Mouse (Mus musculus): ENCODE data around the gene Gnb1l. TPM values are rescaled to one million over a fixed set of nuclear protein-coding genes. Genes with fewer than 3 reads are reported as not detected.
"Not testable (repeated sequence)": the region's sequence is repeated elsewhere in the genome, so short reads cannot be mapped to it uniquely, and the experiment has no call there.

Gnb1l gene
- total and polyA plus RNA-seq, 2 experiments from 2014 or later = 2.2 to 8.5 TPM

GRCm38 (mm10) chr16:18523563-18524245 lies 25.2 kb downstream of the Gnb1l start:
- H3K4me2 ChIP-seq (ENCODE audit: low read depth, low read length) = no peak overlapping the region
- no peak overlapping the region for H3K9ac ChIP-seq (replicated peaks; ENCODE audit: low read depth, low read length)
- H3K4me1 ChIP-seq (ENCODE audit: control insufficient read depth, insufficient read depth) = no peaks in the 10 kb centered on the region
- no peak for DNase-seq (ENCODE audit: low spot score)
- WGBS = 29% methylated on average over 8 of the region's 8 CpGs
- peak overlapping the region; percentile 39 for H3K27ac ChIP-seq (ENCODE audit: low read depth)
- H3K4me3 ChIP-seq (ENCODE audit: low read depth, low read length) = no peak overlapping the region
- no peaks in the 10 kb centered on the region for H3K36me3 ChIP-seq (replicated peaks; ENCODE audit: control insufficient read depth, insufficient read depth, low read length)
- no peaks in the 10 kb centered on the region for H3K9me3 ChIP-seq (replicated peaks; ENCODE audit: control insufficient read depth, low read length)
- TF ChIP-seq EP300 (IDR thresholded peaks at IDR 0.05; ENCODE audit: low read depth) = no peak
- no peak for TF ChIP-seq CTCF (IDR thresholded peaks at IDR 0.05; ENCODE audit: low read depth)
- peak; percentile 64 for ATAC-seq (ENCODE audit: insufficient read depth, low read depth)
- H3K27me3 ChIP-seq (ENCODE audit: control insufficient read depth, insufficient read depth, low read length) = no peaks in the 10 kb centered on the region

GRCm38 (mm10) chr16:18528656-18529055 lies 30.1 kb downstream of the Gnb1l start:
- H3K4me2 ChIP-seq (ENCODE audit: low read depth, low read length) = no peak overlapping the region
- H3K27me3 ChIP-seq (ENCODE audit: control insufficient read depth, insufficient read depth, low read length) = no peaks in the 10 kb centered on the region
- ATAC-seq (ENCODE audit: insufficient read depth, low read depth) (no peak), DNase-seq (ENCODE audit: low spot score) (no peak)
- no peaks in the 10 kb centered on the region for H3K4me1 ChIP-seq (ENCODE audit: control insufficient read depth, insufficient read depth)
- TF ChIP-seq EP300 (IDR thresholded peaks at IDR 0.05; ENCODE audit: low read depth) = no peak
- TF ChIP-seq CTCF (IDR thresholded peaks at IDR 0.05; ENCODE audit: low read depth) = no peak
- H3K4me3 ChIP-seq (ENCODE audit: low read depth, low read length) = no peak overlapping the region
- WGBS = 76% methylated on average over 5 of the region's 5 CpGs
- no peaks in the 10 kb centered on the region for H3K36me3 ChIP-seq (replicated peaks; ENCODE audit: control insufficient read depth, insufficient read depth, low read length)
- H3K27ac ChIP-seq (ENCODE audit: low read depth) = no peak overlapping the region
- H3K9ac ChIP-seq (replicated peaks; ENCODE audit: low read depth, low read length) = no peak overlapping the region
- 0 out of 2 replicates have a peak, but pooled peaks cover 6% of the 10 kb centered on the region for H3K9me3 ChIP-seq (replicated peaks; ENCODE audit: control insufficient read depth, low read length)

GRCm38 (mm10) chr16:18533061-18533460 lies 34.5 kb downstream of the Gnb1l start:
- 95% methylated on average over 7 of the region's 7 CpGs for WGBS
- H3K9me3 ChIP-seq (replicated peaks; ENCODE audit: control insufficient read depth, low read length); H3K4me2 ChIP-seq (ENCODE audit: low read depth, low read length); DNase-seq (ENCODE audit: low spot score); H3K9ac ChIP-seq (replicated peaks; ENCODE audit: low read depth, low read length); H3K4me3 ChIP-seq (ENCODE audit: low read depth, low read length); H3K27ac ChIP-seq (ENCODE audit: low read depth); H3K36me3 ChIP-seq (replicated peaks; ENCODE audit: control insufficient read depth, insufficient read depth, low read length); H3K4me1 ChIP-seq (ENCODE audit: control insufficient read depth, insufficient read depth); H3K27me3 ChIP-seq (ENCODE audit: control insufficient read depth, insufficient read depth, low read length): not testable (repeated sequence)
- ATAC-seq (ENCODE audit: insufficient read depth, low read depth) = peak; percentile 100

- H3K27me3 ChIP-seq (ENCODE audit: control insufficient read depth, insufficient read depth, low read length) = no peaks in the 10 kb centered on the region
- TF ChIP-seq EP300 (IDR thresholded peaks at IDR 0.05; ENCODE audit: low read depth) (no peak), CTCF (IDR thresholded peaks at IDR 0.05; ENCODE audit: low read depth) (no peak)
- ATAC-seq (ENCODE audit: insufficient read depth, low read depth) = no peak
- H3K36me3 ChIP-seq (replicated peaks; ENCODE audit: control insufficient read depth, insufficient read depth, low read length) = no peaks in the 10 kb centered on the region
- DNase-seq (ENCODE audit: low spot score) = no peak
- H3K27ac ChIP-seq (ENCODE audit: low read depth) = no peak overlapping the region
- no peak overlapping the region for H3K4me3 ChIP-seq (ENCODE audit: low read depth, low read length)
- H3K9ac ChIP-seq (replicated peaks; ENCODE audit: low read depth, low read length) = no peak overlapping the region
- no peak overlapping the region for H3K4me2 ChIP-seq (ENCODE audit: low read depth, low read length)
- no peaks in the 10 kb centered on the region for H3K4me1 ChIP-seq (ENCODE audit: control insufficient read depth, insufficient read depth)
- WGBS = 88% methylated on average over 3 of the region's 3 CpGs
- H3K9me3 ChIP-seq (replicated peaks; ENCODE audit: control insufficient read depth, low read length) = no peaks in the 10 kb centered on the region
Measured at GRCm38 (mm10) chr16:18537407-18537990, 39.0 kb downstream of the Gnb1l start.

- Histone ChIP-seq H3K27me3 (ENCODE audit: control insufficient read depth, insufficient read depth, low read length) (no peaks in the 10 kb centered on the region), H3K4me3 (ENCODE audit: low read depth, low read length) (no peak overlapping the region), H3K27ac (ENCODE audit: low read depth) (no peak overlapping the region), H3K9ac (replicated peaks; ENCODE audit: low read depth, low read length) (no peak overlapping the region), H3K36me3 (replicated peaks; ENCODE audit: control insufficient read depth, insufficient read depth, low read length) (no peaks in the 10 kb centered on the region), H3K4me2 (ENCODE audit: low read depth, low read length) (no peak overlapping the region), H3K9me3 (replicated peaks; ENCODE audit: control insufficient read depth, low read length) (no peaks in the 10 kb centered on the region), H3K4me1 (ENCODE audit: control insufficient read depth, insufficient read depth) (no peaks in the 10 kb centered on the region)
- TF ChIP-seq CTCF (IDR thresholded peaks at IDR 0.05; ENCODE audit: low read depth) (no peak), EP300 (IDR thresholded peaks at IDR 0.05; ENCODE audit: low read depth) (no peak)
- no peak for DNase-seq (ENCODE audit: low spot score)
- ATAC-seq (ENCODE audit: insufficient read depth, low read depth) = no peak
- WGBS = 61% methylated on average over 6 of the region's 6 CpGs
Measured at GRCm38 (mm10) chr16:18539281-18539680, 40.8 kb downstream of the Gnb1l start.

All from heart, postnatal 0 days (tissue).